Mouse (Mus musculus): ENCODE results near the gene Tomm70a.

Tomm70a gene

GRCm38 (mm10) chr16:57120913-57121815, at the start of gene Tomm70a:
TSS of gene Tomm70a (plus strand) at chr16:57121703.
- peak; percentile 93 to 94 for DNase-seq

- DNase-seq = no peak
Measured at GRCm38 (mm10) chr16:57075986-57076385, 45.5 kb upstream of the Tomm70a start.

- no peak for DNase-seq
Measured at GRCm38 (mm10) chr16:57079577-57079976, 41.9 kb upstream of the Tomm70a start.

- peak; percentile 37 to 38 for DNase-seq
Measured at GRCm38 (mm10) chr16:57092460-57092859, 29.0 kb upstream of the Tomm70a start.

- DNase-seq = no peak
Measured at GRCm38 (mm10) chr16:57092911-57093605, 28.4 kb upstream of the Tomm70a start.

GRCm38 (mm10) chr16:57098468-57099144, 22.9 kb upstream of the Tomm70a start:
- peak; percentile 37 to 46 for DNase-seq

- DNase-seq = no peak
Measured at GRCm38 (mm10) chr16:57099572-57100237, 21.8 kb upstream of the Tomm70a start.

- peak; percentile 49 to 68 for DNase-seq
Measured at GRCm38 (mm10) chr16:57101174-57101573, 20.3 kb upstream of the Tomm70a start.

GRCm38 (mm10) chr16:57106185-57106960, 15.1 kb upstream of the Tomm70a start:
- DNase-seq = no peak

- no peak for DNase-seq
Measured at GRCm38 (mm10) chr16:57116066-57116465, 5.4 kb upstream of the Tomm70a start.

GRCm38 (mm10) chr16:57117562-57117961, 3.9 kb upstream of the Tomm70a start:
- DNase-seq = no peak

- peak in 1 of 2 experiments; percentile 18 for DNase-seq
Measured at GRCm38 (mm10) chr16:57121816-57122415, 413 bp downstream of the Tomm70a start.

- no peak for DNase-seq
Measured at GRCm38 (mm10) chr16:57122682-57123445, 1.4 kb downstream of the Tomm70a start.

GRCm38 (mm10) chr16:57126268-57126667, 4.8 kb downstream of the Tomm70a start:
- no peak for DNase-seq

GRCm38 (mm10) chr16:57127825-57128224, 6.3 kb downstream of the Tomm70a start:
- DNase-seq = no peak

GRCm38 (mm10) chr16:57130752-57131400, 9.4 kb downstream of the Tomm70a start:
- no peak for DNase-seq

- no peak for DNase-seq
Measured at GRCm38 (mm10) chr16:57131544-57131943, 10.0 kb downstream of the Tomm70a start.

GRCm38 (mm10) chr16:57132326-57132725, 10.8 kb downstream of the Tomm70a start:
- no peak for DNase-seq

- DNase-seq = no peak
Measured at GRCm38 (mm10) chr16:57133611-57134010, 12.1 kb downstream of the Tomm70a start.

- no peak for DNase-seq
Measured at GRCm38 (mm10) chr16:57144741-57145140, 23.2 kb downstream of the Tomm70a start.
